Mouse (Mus musculus) ES-Bruce4 (cell line): Measurements from ENCODE around the gene Gja5.

Source experiments
- CTCF ChIP-seq: IDR thresholded peaks from one replicate; pipeline ENCODE4 v1.8.1; 2011; ENCODE audit warnings: low read depth, low read length
- EP300 ChIP-seq: IDR thresholded peaks from 2 replicates; pipeline ENCODE4 v1.6.1; 2011; ENCODE audit warnings: low read depth, low read length; ENCODE audit not compliant: insufficient read depth
- POLR2A ChIP-seq: IDR thresholded peaks from one replicate; pipeline ENCODE4 v1.8.1; 2011; ENCODE audit warnings: low read length; ENCODE audit not compliant: insufficient read depth

- TF ChIP-seq POLR2A (no peak), CTCF (peak; percentile 44), EP300 (no peak)
Measured at GRCm38 (mm10) chr3:97118313-97118712, 213.8 kb downstream of the Gja5 start.
